In genomic region chr2:72292573-72292972, GRCm38 (mm10) we compare ENCODE assay signal across 13 mouse cellular contexts.
"Had no signal": no experiment of that assay in that cellular context is flagged by ENCODE, and none has a peak within 500 bp of the region (broad histone marks: within the 10 kb centered on the region; RNA-seq: fewer than 3 reads in every experiment).

No protein-coding gene starts in this region.

- DNase-seq: kidney, adult 2 months; kidney, postnatal 25 days; right cerebral cortex, adult 18-20 months; right cerebral cortex, postnatal 25 days; spleen, adult 18-20 months; thymus, adult 18-20 months; thymus, postnatal 14 days had no signal

- H3K4me2 ChIP-seq: liver, embryonic 12.5 days; lung, embryonic 15.5 days; midbrain, embryonic 15.5 days had no signal

- H3K27me3 ChIP-seq: liver, embryonic 12.5 days; lung, embryonic 15.5 days; midbrain, embryonic 15.5 days had no signal

- H3K9ac ChIP-seq: liver, embryonic 12.5 days; lung, embryonic 15.5 days; midbrain, embryonic 15.5 days had no signal

- H3K4me1 ChIP-seq: midbrain, embryonic 10.5 days; midbrain, embryonic 15.5 days had no signal

- H3K4me3 ChIP-seq: left cerebral cortex, adult 2 months; limb, embryonic 10.5 days; liver, embryonic 12.5 days; lung, embryonic 15.5 days; midbrain, embryonic 10.5 days; midbrain, embryonic 15.5 days had no signal

- H3K27ac ChIP-seq: left cerebral cortex, adult 2 months; limb, embryonic 10.5 days; liver, embryonic 12.5 days; lung, embryonic 15.5 days; midbrain, embryonic 10.5 days; midbrain, embryonic 15.5 days had no signal

- H3K36me3 ChIP-seq: limb, embryonic 10.5 days; liver, embryonic 12.5 days; lung, embryonic 15.5 days; midbrain, embryonic 10.5 days; midbrain, embryonic 15.5 days had no signal

- H3K9me3 ChIP-seq: limb, embryonic 10.5 days; liver, embryonic 12.5 days; lung, embryonic 15.5 days; midbrain, embryonic 10.5 days; midbrain, embryonic 15.5 days had no signal

- ATAC-seq: liver, embryonic 12.5 days; midbrain, embryonic 15.5 days had no signal
